In the genomic region with DNA sequence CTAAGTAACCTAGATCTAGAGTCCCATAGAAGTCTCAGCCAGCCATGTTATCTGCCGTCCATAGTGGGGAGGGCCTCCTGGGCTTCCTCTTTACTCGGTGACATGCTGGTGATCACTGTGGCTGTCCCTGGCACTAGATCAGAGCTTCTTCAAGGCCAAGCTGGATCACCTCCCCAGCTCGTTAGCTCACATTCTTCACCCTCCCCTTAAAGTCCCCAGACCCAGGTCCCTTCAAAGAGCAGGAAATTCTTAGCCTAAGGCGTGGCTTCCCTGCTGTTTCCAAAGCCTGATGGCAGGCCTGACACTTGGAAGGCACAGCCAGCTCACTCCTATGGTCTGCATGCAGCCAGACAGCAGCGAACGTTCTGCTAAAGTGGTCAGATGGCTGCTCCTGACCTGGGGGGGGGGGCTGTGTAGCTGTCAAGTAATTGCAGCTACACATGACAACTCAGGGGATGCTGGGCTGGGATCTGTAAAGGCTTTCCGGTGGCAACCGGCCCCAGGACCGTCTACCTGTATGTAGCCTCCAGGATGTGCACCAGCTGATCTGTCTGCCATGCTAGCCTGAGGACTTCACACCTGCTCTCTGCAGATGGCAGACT, we compare ENCODE assay signal across 11 mouse cellular contexts.
DNase-seq lines count a peak whose midpoint lies in the region; ATAC-seq and TF ChIP-seq lines count a peak whose summit lies in the region.
"Had no signal": no experiment of that assay in that cellular context is flagged by ENCODE, and none has a peak within 500 bp of the region (broad histone marks: within the 10 kb centered on the region; RNA-seq: fewer than 3 reads in every experiment).

No protein-coding gene starts in this region.

- TF ChIP-seq CTCF in kidney, postnatal 0 days (IDR thresholded peaks at IDR 0.05; ENCODE audit: low read depth), result no peak
- no peak for TF ChIP-seq CTCF in heart, postnatal 0 days (IDR thresholded peaks at IDR 0.05; ENCODE audit: low read depth)
- TF ChIP-seq CTCF in liver, postnatal 0 days (IDR thresholded peaks at IDR 0.05; ENCODE audit: low read depth), result no peak

- no peaks in the 10 kb centered on the region for H3K9me3 ChIP-seq in kidney, postnatal 0 days (replicated peaks; ENCODE audit: low read length)
- H3K9me3 ChIP-seq in heart, postnatal 0 days (replicated peaks; ENCODE audit: control insufficient read depth, low read length), result no peaks in the 10 kb centered on the region
- no peaks in the 10 kb centered on the region for H3K9me3 ChIP-seq in liver, postnatal 0 days (ENCODE audit: low read length)

- no peak for ATAC-seq in kidney, postnatal 0 days (replicated peaks; ENCODE audit: low FRiP score, low read depth)
- peak; percentile 44 for ATAC-seq in heart, postnatal 0 days (ENCODE audit: insufficient read depth, low read depth)
- ATAC-seq in liver, postnatal 0 days, result no peak

- no peak for TF ChIP-seq EP300 in heart, postnatal 0 days (IDR thresholded peaks at IDR 0.05; ENCODE audit: low read depth)
- no peak for TF ChIP-seq EP300 in liver, postnatal 0 days (IDR thresholded peaks at IDR 0.05; ENCODE audit: low read depth)

- DNase-seq in cerebellum, adult 9-10 months, result peak; percentile 10
- DNase-seq in cerebellum, adult 11-12 months, result no peak
- DNase-seq in kidney, postnatal 0 days (ENCODE audit: low spot score), result peak; percentile 54
- DNase-seq in kidney, adult 9 months, result no peak
- peak; percentile 75 for DNase-seq in Muller cell, postnatal 12 days (ENCODE audit: inconsistent ontology term)
- no peak for DNase-seq in heart, postnatal 0 days (ENCODE audit: low spot score)
- no peak for DNase-seq in layer of hippocampus, postnatal 14 days (ENCODE audit: low spot score in 2 of 2)
- no peak for DNase-seq in liver, postnatal 0 days
- DNase-seq: B cell, adult 2 months had no signal

- H3K27me3 ChIP-seq in kidney, postnatal 0 days (ENCODE audit: insufficient read depth, low read length), result no peaks in the 10 kb centered on the region
- H3K27me3 ChIP-seq in heart, postnatal 0 days (ENCODE audit: control insufficient read depth, insufficient read depth, low read length), result no peaks in the 10 kb centered on the region
- H3K27me3 ChIP-seq in liver, postnatal 0 days (ENCODE audit: insufficient read depth, low read length), result no peaks in the 10 kb centered on the region
- H3K27me3 ChIP-seq: embryonic facial prominence, embryonic 12.5 days had no signal

- H3K4me1 ChIP-seq in kidney, postnatal 0 days (replicated peaks; ENCODE audit: insufficient read depth, low read length), result peaks cover 6% of the 10 kb centered on the region; the same call in 1 of the 2 replicates
- peaks cover 4% of the 10 kb centered on the region for H3K4me1 ChIP-seq in heart, postnatal 0 days (ENCODE audit: control insufficient read depth, insufficient read depth)
- H3K4me1 ChIP-seq in liver, postnatal 0 days (ENCODE audit: insufficient read depth), result no peaks in the 10 kb centered on the region

- no peaks in the 10 kb centered on the region for H3K36me3 ChIP-seq in kidney, postnatal 0 days (ENCODE audit: insufficient read depth, low read length)
- no peaks in the 10 kb centered on the region for H3K36me3 ChIP-seq in heart, postnatal 0 days (replicated peaks; ENCODE audit: control insufficient read depth, insufficient read depth, low read length)
- H3K36me3 ChIP-seq in liver, postnatal 0 days (replicated peaks; ENCODE audit: insufficient read depth, low read length), result no peaks in the 10 kb centered on the region
- H3K36me3 ChIP-seq: embryonic facial prominence, embryonic 12.5 days had no signal

- 0 out of 2 replicates have a peak overlapping the region, but pooled peaks have one; percentile 6 for H3K9ac ChIP-seq in kidney, postnatal 0 days (ENCODE audit: low read depth, low read length)
- H3K9ac ChIP-seq in heart, postnatal 0 days (replicated peaks; ENCODE audit: low read depth, low read length), result no peak overlapping the region
- no peak overlapping the region for H3K9ac ChIP-seq in liver, postnatal 0 days (replicated peaks)
- H3K9ac ChIP-seq: embryonic facial prominence, embryonic 12.5 days had no signal

- H3K4me3 ChIP-seq in kidney, postnatal 0 days (replicated peaks; ENCODE audit: low read depth, low read length), result no peak overlapping the region
- no peak overlapping the region for H3K4me3 ChIP-seq in heart, postnatal 0 days (ENCODE audit: low read depth, low read length)
- H3K4me3 ChIP-seq in liver, postnatal 0 days (ENCODE audit: low read depth, low read length), result no peak overlapping the region
- H3K4me3 ChIP-seq: embryonic facial prominence, embryonic 12.5 days had no signal

- no peak overlapping the region for H3K4me2 ChIP-seq in kidney, postnatal 0 days (ENCODE audit: low read length)
- H3K4me2 ChIP-seq in heart, postnatal 0 days (ENCODE audit: low read depth, low read length), result no peak overlapping the region
- H3K4me2 ChIP-seq in liver, postnatal 0 days (ENCODE audit: low read depth, low read length), result no peak overlapping the region
- H3K4me2 ChIP-seq: embryonic facial prominence, embryonic 12.5 days had no signal

- peak overlapping the region; percentile 33; the same call in 1 of the 2 replicates for H3K27ac ChIP-seq in kidney, postnatal 0 days
- H3K27ac ChIP-seq in heart, postnatal 0 days (ENCODE audit: low read depth), result no peak overlapping the region
- no peak overlapping the region for H3K27ac ChIP-seq in liver, postnatal 0 days (ENCODE audit: low read depth)
- H3K27ac ChIP-seq: embryonic facial prominence, embryonic 12.5 days; macrophage had no signal

- WGBS in kidney, postnatal 0 days, result 43% methylated on average over 9 of the region's 9 CpGs
- 38% methylated on average over 9 of the region's 9 CpGs for WGBS in heart, postnatal 0 days
- 66% methylated on average over 9 of the region's 9 CpGs for WGBS in liver, postnatal 0 days (ENCODE audit: insufficient replicate concordance)

Comparison
In these comparisons a context has a peak if more than half of its experiments do, and no peak if none do; other contexts are left out.
1. DNase-seq: peak in cerebellum, adult 9-10 months (single experiment), kidney, postnatal 0 days (single experiment) and Muller cell, postnatal 12 days (single experiment); none in cerebellum, adult 11-12 months (single experiment), kidney, adult 9 months (single experiment), heart, postnatal 0 days (single experiment), layer of hippocampus, postnatal 14 days (0 of 2) and liver, postnatal 0 days (single experiment).